Mouse (Mus musculus): ENCODE data around the gene Trib3. TPM values are rescaled to one million over a fixed set of nuclear protein-coding genes. Genes with fewer than 3 reads are reported as not detected.
A peak's percentile ranks its signal among the peaks of the same experiment; 100 is the strongest.
"Not testable (repeated sequence)": the region's sequence is repeated elsewhere in the genome, so short reads cannot be mapped to it uniquely, and the experiment has no call there.

Gene Trib3
- polyA plus RNA-seq, 1 experiment: 23.5 TPM

- peak within 1 kb of the TSS; percentile 65 for H3K27ac ChIP-seq (ENCODE audit: insufficient read depth, low read depth, low read length)
- H3K4me3 ChIP-seq (ENCODE audit: low read depth, low read length): peak within 1 kb of the TSS; percentile 91
- peaks cover 2% of the 10 kb centered on the region; the same call in 1 of the 2 replicates for H3K36me3 ChIP-seq (ENCODE audit: control insufficient read depth, insufficient read depth, low read length)
- no peaks in the 10 kb centered on the region for H3K27me3 ChIP-seq (ENCODE audit: control insufficient read depth, insufficient read depth, low read length)
- H3K4me1 ChIP-seq (ENCODE audit: control insufficient read depth, insufficient read depth, insufficient read length, low read length): peaks cover 9% of the 10 kb centered on the region; the same call in 1 of the 2 replicates
- under 1% methylated on average over 60 of the region's 70 CpGs for WGBS
- TF ChIP-seq CTCF (IDR thresholded peaks at IDR 0.05; ENCODE audit: extremely low read depth, insufficient read length, insufficient replicate concordance, low read depth, low read length) (no peak), POLR2A (IDR thresholded peaks at IDR 0.05; ENCODE audit: low read depth, low read length) (peak; percentile 96)
Observed at GRCm38 (mm10) chr2:152293727-152294475, 49.9 kb downstream of the Trib3 start, which contains the start of gene Tbc1d20. TSS of gene Tbc1d20 (plus strand) at chr2:152293828.

- Histone ChIP-seq H3K27ac (ENCODE audit: insufficient read depth, low read depth, low read length) (no peak overlapping the region), H3K36me3 (ENCODE audit: control insufficient read depth, insufficient read depth, low read length) (peaks cover 2% of the 10 kb centered on the region; the same call in 1 of the 2 replicates), H3K27me3 (ENCODE audit: control insufficient read depth, insufficient read depth, low read length) (no peaks in the 10 kb centered on the region), H3K4me1 (ENCODE audit: control insufficient read depth, insufficient read depth, insufficient read length, low read length) (peaks cover 9% of the 10 kb centered on the region; the same call in 1 of the 2 replicates), H3K4me3 (ENCODE audit: low read depth, low read length) (peak overlapping the region; percentile 91)
- under 1% methylated on average over 15 of the region's 15 CpGs for WGBS
- TF ChIP-seq CTCF (IDR thresholded peaks at IDR 0.05; ENCODE audit: extremely low read depth, insufficient read length, insufficient replicate concordance, low read depth, low read length) (no peak), POLR2A (IDR thresholded peaks at IDR 0.05; ENCODE audit: low read depth, low read length) (no peak)
Observed at GRCm38 (mm10) chr2:152293179-152293726, 50.6 kb downstream of the Trib3 start.

GRCm38 (mm10) chr2:152292475-152292874 lies 51.4 kb downstream of the Trib3 start:
- Histone ChIP-seq H3K36me3 (ENCODE audit: control insufficient read depth, insufficient read depth, low read length) (peaks cover 1% of the 10 kb centered on the region; the same call in 1 of the 2 replicates), H3K4me3 (ENCODE audit: low read depth, low read length) (no peak overlapping the region), H3K27me3 (ENCODE audit: control insufficient read depth, insufficient read depth, low read length) (no peaks in the 10 kb centered on the region), H3K27ac (ENCODE audit: insufficient read depth, low read depth, low read length) (no peak overlapping the region), H3K4me1 (ENCODE audit: control insufficient read depth, insufficient read depth, insufficient read length, low read length) (peaks cover 9% of the 10 kb centered on the region; the same call in 1 of the 2 replicates)
- WGBS: 79% methylated on average over 2 of the region's 2 CpGs
- TF ChIP-seq CTCF (IDR thresholded peaks at IDR 0.05; ENCODE audit: extremely low read depth, insufficient read length, insufficient replicate concordance, low read depth, low read length) (no peak), POLR2A (IDR thresholded peaks at IDR 0.05; ENCODE audit: low read depth, low read length) (no peak)

- H3K4me3 ChIP-seq (ENCODE audit: low read depth, low read length); H3K27ac ChIP-seq (ENCODE audit: insufficient read depth, low read depth, low read length); H3K27me3 ChIP-seq (ENCODE audit: control insufficient read depth, insufficient read depth, low read length); H3K4me1 ChIP-seq (ENCODE audit: control insufficient read depth, insufficient read depth, insufficient read length, low read length); H3K36me3 ChIP-seq (ENCODE audit: control insufficient read depth, insufficient read depth, low read length): not testable (repeated sequence)
- WGBS: 65% methylated on average over 2 of the region's 2 CpGs
Observed at GRCm38 (mm10) chr2:152289623-152290022, 54.2 kb downstream of the Trib3 start.

GRCm38 (mm10) chr2:152288046-152288445 lies 55.8 kb downstream of the Trib3 start:
- Histone ChIP-seq H3K27ac (ENCODE audit: insufficient read depth, low read depth, low read length) (no peak overlapping the region), H3K27me3 (ENCODE audit: control insufficient read depth, insufficient read depth, low read length) (no peaks in the 10 kb centered on the region), H3K4me3 (ENCODE audit: low read depth, low read length) (no peak overlapping the region), H3K36me3 (ENCODE audit: control insufficient read depth, insufficient read depth, low read length) (peaks cover 17% of the 10 kb centered on the region), H3K4me1 (ENCODE audit: control insufficient read depth, insufficient read depth, insufficient read length, low read length) (no peaks in the 10 kb centered on the region)
- TF ChIP-seq POLR2A (IDR thresholded peaks at IDR 0.05; ENCODE audit: low read depth, low read length) (no peak), CTCF (IDR thresholded peaks at IDR 0.05; ENCODE audit: extremely low read depth, insufficient read length, insufficient replicate concordance, low read depth, low read length) (no peak)
- 65% methylated on average over 8 of the region's 8 CpGs for WGBS

- no peaks in the 10 kb centered on the region for H3K27me3 ChIP-seq (ENCODE audit: control insufficient read depth, insufficient read depth, low read length)
- TF ChIP-seq POLR2A (IDR thresholded peaks at IDR 0.05; ENCODE audit: low read depth, low read length): no peak
- TF ChIP-seq CTCF (IDR thresholded peaks at IDR 0.05; ENCODE audit: extremely low read depth, insufficient read length, insufficient replicate concordance, low read depth, low read length): no peak
- H3K27ac ChIP-seq (ENCODE audit: insufficient read depth, low read depth, low read length): no peak overlapping the region
- 84% methylated on average over 5 of the region's 5 CpGs for WGBS
- H3K4me3 ChIP-seq (ENCODE audit: low read depth, low read length): no peak overlapping the region
- peaks cover 22% of the 10 kb centered on the region for H3K36me3 ChIP-seq (ENCODE audit: control insufficient read depth, insufficient read depth, low read length)
- H3K4me1 ChIP-seq (ENCODE audit: control insufficient read depth, insufficient read depth, insufficient read length, low read length): no peaks in the 10 kb centered on the region
Observed at GRCm38 (mm10) chr2:152287560-152287959, 56.3 kb downstream of the Trib3 start.

Other genes starting within 250 kb of the Trib3 start
- gene Srxn1, start 238.5 kb downstream of the Trib3 start, polyA plus RNA-seq (2012; rRNA removed): 184 and 579 TPM in 2 replicates
- gene Tcf15, start 200.5 kb downstream of the Trib3 start, polyA plus RNA-seq (2012; rRNA removed): 5.6 and 6.4 TPM in 2 replicates
- gene Csnk2a1, start 117.2 kb downstream of the Trib3 start, polyA plus RNA-seq (2012; rRNA removed): 2.6 and 10.1 TPM in 2 replicates
- gene Tbc1d20, start 50.2 kb downstream of the Trib3 start, polyA plus RNA-seq (2012; rRNA removed): 23.4 and 49.6 TPM in 2 replicates
- 185 and 340 TPM in 2 replicates for gene Rbck1, start 11.4 kb downstream of the Trib3 start, polyA plus RNA-seq (2012; rRNA removed)
- 0.36 and 0.51 TPM in 2 replicates for gene Nrsn2, start 32.6 kb upstream of the Trib3 start, polyA plus RNA-seq (2012; rRNA removed)
- 1.8 and 3.2 TPM in 2 replicates for gene Sox12, start 54.0 kb upstream of the Trib3 start, polyA plus RNA-seq (2012; rRNA removed)
- gene Zcchc3, start 71.0 kb upstream of the Trib3 start, polyA plus RNA-seq (2012; rRNA removed): 0.77 and 1.9 TPM in 2 replicates
- gene 6820408C15Rik, start 71.6 kb upstream of the Trib3 start, polyA plus RNA-seq (2012; rRNA removed): not detected in 2 replicates
- gene Defb23, start 120.6 kb upstream of the Trib3 start, polyA plus RNA-seq (2012; rRNA removed): not detected in 2 replicates
- gene Defb20, start 133.0 kb upstream of the Trib3 start, polyA plus RNA-seq (2012; rRNA removed): not detected in 2 replicates
- not detected in 2 replicates for gene Defb22, start 146.1 kb upstream of the Trib3 start, polyA plus RNA-seq (2012; rRNA removed)
- not detected in 2 replicates for gene Defb26, start 167.7 kb upstream of the Trib3 start, polyA plus RNA-seq (2012; rRNA removed)
- gene Defb28, start 174.2 kb upstream of the Trib3 start, polyA plus RNA-seq (2012; rRNA removed): not detected in 2 replicates
- not detected in 2 replicates for gene Defb29, start 196.1 kb upstream of the Trib3 start, polyA plus RNA-seq (2012; rRNA removed)
- not detected in 2 replicates for gene Gm17416, start 225.3 kb upstream of the Trib3 start, polyA plus RNA-seq (2012; rRNA removed)
- gene Defb21, start 228.7 kb upstream of the Trib3 start, polyA plus RNA-seq (2012; rRNA removed): not detected in 2 replicates
- not detected in 2 replicates for gene Defb19, start 236.3 kb upstream of the Trib3 start, polyA plus RNA-seq (2012; rRNA removed)

Measured in small intestine, adult 2 months (tissue).